Mouse (Mus musculus): ENCODE results near the gene Abhd6.

Gene Abhd6

DNA sequence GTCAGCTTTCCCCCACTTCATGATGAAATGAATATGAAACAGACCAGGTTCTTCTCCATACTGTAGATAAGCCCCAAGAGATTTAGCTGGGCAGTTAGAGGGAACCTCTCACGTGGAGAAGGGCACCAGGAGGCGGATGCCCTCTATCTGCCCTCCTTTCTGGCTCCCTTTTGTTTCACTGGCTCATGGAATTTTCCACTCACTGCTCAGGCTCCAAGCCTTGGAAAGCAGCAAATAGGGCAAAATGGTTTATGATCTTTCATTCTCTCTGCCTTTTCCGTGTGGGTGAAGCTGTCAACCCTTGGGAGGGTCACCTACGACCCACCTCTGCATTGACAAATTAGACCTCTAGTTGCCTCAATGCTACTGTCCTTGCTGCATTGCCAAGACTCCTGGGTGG, 27.8 kb downstream of the Abhd6 start:
- no peak for DNase-seq (ENCODE audit: low spot score in 2 of 2)

DNA sequence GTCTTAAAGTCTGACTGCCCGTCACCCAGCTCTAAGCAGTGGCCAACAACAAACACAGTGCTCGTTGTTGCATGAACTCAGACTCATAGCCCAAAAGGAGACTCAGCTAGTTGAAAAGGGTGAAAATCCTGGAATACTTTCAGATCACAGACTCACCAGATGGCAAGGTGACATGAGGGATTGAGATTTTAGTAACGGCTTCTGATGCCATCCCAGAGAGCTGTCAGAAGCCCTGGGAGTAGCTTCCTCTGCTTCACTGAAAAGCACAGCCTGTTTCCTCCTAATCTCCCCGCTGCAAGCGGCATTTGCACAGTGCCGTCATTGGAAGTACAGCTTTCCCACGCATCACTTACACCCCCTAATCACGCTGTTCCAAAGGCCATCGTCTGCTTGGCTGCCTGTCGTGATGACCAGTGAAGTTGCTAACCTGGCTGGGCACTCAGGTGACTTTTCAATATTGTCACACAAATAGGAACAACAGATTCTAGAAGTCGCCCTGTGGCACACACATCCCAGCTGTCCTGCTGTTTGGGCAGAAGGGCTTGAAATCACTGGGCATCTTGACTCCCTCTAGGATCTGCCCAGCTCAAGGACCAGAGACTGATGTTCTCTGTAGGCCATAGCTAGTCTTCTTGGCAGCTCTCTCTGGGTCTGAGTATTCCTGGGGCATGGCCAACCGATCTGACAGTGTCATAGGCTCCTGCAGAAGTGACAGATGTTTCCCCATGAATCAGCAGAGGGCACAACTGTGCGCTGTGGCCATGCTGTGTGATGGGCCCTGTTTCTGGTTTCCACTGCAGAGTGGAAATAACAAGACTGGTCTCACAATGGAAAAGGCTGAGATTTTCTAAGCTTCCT, 29.6 kb downstream of the Abhd6 start:
- no peak for DNase-seq (ENCODE audit: low spot score in 2 of 2)

DNA sequence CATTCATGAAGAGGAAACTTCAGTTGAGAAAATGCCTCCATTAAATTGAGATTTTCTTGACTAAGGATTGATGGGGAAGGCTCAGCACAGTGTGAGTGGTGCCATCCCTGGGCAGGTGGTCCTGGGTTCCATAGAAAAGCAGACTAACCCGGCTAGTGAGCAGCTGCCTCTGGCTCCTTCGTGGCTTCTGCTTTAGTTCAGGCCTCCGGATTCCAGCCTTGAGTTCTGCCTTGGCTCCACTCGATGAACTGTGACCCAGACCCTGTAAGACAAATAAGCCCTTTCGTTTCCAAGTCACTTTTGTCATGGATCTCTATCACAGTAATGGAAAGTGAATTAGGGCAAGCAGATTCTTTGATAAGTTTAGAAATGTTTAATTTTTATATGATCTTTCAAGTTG, 31.9 kb downstream of the Abhd6 start:
- DNase-seq (ENCODE audit: low spot score in 2 of 2), result no peak

DNA sequence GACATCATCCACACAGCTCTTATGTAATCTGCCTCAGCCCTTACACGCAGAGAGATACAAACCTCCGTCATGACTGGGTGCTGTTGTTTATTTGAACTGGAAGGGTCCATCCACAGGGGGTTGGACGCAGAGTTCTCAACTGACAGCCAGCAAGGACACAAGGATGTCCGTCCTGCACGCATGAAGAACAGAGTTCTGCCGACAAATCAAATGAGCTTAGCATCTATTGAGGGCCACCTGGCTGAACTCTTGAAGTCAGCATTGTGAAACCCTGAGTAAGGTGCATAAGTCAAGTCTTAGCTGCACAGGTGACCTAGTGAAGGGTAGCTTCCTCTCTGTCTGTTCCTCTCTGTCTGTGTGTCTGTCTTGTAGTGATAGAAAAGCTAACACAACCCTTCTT, 33.2 kb downstream of the Abhd6 start:
- no peak for DNase-seq (ENCODE audit: low spot score in 2 of 2)

DNA sequence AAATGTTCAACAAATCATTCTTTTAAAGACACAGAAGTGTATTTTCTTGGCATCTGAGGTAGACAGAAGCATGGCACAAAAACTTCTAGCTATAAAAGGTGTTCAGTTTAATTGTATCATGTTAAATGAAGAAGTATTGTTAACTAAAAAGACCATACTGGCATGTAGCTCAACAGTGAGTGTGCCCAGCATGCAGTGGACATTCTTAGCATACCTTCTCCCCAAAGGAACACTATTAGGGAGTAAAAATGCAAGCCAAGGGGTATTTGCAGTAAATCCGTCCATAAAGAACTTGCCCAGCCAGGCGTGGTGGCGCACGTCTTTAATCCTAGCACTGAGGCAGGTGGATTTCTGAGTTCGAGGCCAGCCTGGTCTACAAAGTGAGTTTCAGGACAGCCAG, 33.7 kb downstream of the Abhd6 start:
- no peak for DNase-seq (ENCODE audit: low spot score in 2 of 2)

DNA sequence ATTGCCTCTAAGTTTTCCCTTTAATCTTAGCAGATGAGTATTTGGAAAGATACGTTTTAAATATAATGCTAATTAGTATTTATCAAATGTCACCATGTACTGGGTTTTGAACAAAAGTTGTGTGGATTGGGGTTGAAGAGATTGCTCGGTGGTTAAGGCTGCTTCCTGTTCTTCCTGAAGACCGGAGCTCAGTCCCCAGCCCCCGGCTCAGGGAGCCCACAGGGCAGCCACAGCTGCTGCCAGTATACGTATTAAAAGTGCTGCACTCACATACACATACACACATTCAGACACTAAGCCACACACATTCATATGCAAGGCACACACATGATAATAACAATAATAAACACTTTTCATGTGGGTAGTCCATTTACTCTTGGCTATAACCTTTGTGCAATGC, 35.4 kb downstream of the Abhd6 start:
- DNase-seq (ENCODE audit: low spot score in 2 of 2), result no peak

DNA sequence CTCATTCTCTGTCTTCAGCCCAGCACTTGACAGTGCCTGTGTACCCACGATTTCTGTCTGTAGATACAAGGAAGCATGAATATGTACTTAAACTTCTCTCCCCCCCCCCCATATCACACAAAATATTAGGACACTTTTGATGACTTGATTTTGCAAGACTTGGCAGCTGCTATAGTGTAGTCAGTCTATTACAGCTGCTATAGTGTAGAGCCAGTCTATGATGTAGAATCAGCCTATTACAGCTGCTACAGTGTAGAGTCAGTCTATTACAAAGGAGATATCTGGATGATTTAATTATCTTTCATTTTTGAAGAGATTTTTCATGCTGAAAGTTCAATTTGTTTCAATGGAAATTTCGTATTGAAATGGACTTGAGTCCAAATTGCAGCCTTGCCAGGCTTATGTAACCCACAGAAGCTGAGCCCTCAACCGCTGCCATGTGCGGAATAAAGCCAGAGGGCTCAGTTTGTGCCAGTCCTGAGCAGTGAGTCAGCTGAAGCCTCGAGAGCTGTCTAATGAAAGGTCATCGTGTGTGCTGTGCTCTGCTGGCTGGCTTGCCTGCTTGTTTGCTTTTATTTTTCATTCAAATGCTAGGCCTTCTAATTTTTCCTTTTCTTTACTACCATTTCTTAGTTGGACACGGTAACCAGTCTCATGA, 36.2 kb downstream of the Abhd6 start:
- no peak for DNase-seq (ENCODE audit: low spot score in 2 of 2)

DNA sequence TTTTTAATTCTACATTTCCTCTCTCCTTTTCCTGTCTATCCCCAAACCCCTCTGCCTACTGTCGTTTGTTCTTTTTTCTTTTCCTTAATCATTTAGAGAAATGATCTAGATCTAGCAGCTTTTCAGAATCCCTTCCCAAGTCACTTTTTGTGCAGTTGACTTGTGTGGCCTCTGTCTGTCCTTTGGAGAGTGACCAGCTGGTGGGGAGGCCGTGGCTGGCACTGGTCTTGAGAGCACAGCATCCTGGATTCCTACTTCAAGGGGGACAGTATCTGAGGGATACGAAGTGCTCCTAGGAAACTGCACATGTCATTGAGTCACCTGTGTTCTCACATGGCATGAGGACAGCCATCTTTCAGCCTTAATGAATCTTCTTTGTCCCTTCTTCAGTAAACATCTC, 37.5 kb downstream of the Abhd6 start:
- no peak for DNase-seq (ENCODE audit: low spot score in 2 of 2)

DNA sequence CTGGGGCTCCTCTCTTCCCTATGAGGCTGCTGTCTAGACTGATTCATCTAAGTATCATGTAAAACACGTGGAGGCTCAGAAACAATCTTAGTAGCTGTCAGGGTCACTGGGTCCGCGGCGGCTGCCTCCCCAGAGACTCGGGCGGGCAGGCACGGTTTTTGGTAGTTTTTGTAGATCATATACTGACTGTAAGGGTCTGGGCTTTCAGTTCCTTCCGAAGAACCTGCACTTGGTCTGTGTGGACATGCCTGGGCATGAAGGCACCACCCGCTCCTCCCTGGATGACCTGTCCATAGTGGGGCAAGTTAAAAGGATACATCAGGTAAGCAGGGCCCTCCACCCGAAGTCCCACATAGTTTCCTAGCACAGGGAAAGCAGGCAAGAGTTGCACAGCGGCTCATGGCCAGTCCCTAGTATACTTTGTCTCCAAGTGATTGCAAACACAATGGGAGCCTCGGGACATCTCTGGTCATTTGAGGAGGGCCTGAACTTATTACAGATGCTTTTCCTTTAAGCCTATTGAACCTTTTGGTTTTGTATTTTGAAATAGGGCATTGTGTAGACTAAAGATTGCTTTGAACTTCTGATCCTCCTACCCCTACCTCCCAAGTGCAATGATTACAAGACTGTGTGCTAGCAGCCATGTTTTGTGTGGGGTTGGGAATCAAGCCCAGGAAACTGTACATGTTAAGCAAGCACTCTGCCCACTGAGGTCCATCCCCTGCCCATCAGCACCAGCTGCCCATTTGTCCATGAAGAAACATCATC, 38.4 kb downstream of the Abhd6 start:
- DNase-seq (ENCODE audit: low spot score in 2 of 2), result no peak

DNA sequence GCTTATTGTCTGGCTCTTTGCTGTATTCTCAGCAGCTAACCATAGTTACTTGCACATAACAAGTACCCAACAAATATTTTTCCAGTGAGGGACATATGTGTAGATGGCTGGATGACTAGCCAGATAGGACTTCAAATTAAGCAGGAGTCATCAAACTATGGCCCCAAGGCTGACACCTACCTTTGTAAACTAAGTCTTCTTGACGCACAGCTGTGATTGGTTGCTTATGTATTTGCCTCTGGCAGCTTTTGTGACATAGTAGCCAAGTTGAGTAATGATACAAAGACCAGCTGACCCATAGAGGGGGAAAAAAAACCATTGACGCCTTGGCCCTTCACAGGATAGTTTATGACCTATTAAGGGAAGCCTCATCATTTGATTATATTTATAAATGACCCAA, 39.4 kb downstream of the Abhd6 start:
- DNase-seq (ENCODE audit: low spot score in 2 of 2), result no peak

DNA sequence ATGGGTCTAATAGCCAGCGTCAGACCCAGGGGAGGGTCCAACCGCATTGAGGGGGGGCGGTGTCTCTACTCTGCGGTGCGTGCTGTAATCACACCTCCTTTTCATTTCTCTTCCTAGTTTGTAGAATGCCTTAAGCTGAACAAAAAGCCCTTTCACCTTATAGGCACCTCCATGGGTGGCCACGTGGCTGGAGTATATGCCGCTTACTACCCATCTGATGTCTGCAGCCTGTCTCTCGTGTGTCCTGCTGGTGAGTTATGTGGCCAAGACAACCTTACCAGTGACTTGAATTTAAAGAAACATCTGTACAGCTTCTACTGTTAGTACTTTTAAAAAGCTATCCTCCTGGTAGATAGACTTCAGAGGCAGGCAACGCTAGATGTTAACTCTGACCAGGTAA, 39.9 kb downstream of the Abhd6 start:
- DNase-seq (ENCODE audit: low spot score in 2 of 2), result no peak

DNA sequence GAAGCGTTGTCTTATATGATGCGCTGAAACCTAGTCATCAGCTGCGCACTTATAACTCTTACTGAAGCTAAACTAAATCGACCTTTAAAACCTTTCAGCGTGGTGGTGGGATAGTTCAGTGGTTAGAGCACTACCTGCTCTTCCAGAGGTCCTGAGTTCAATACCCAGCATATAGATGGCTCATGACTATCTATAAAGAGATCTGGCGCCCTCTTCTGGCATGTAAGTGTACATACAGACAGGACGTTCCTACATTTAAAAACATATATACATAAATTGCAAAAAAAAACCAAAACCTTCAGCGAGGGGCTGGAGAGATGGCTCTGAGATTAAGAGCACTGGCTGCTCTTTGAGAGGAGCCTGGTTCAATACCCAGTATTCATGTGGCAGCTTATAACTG, 41.6 kb downstream of the Abhd6 start:
- peak in 1 of 2 experiments; percentile 15 for DNase-seq (ENCODE audit: low spot score in 2 of 2)

DNA sequence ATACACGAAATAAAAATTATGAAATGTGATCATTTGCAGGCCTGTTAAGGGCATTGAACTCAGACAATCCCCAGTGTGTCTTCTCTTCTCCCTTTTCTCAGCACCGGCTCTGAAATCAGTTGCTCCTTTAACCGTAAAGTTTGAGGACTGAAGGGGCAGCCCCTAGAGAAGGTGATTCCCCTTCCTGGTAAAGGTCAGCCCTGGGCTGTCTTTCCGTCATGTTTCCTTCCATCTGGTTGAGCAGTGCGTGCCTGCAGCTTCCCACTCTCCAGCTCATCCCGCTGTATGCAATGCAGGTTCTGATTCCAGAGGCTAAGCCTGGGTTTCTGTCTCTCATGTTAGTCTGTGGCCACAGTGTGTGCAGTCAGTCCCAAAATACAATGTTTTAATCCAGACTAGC, 42.1 kb downstream of the Abhd6 start:
- DNase-seq (ENCODE audit: low spot score in 2 of 2), result peak in 1 of 2 experiments; percentile 15

DNA sequence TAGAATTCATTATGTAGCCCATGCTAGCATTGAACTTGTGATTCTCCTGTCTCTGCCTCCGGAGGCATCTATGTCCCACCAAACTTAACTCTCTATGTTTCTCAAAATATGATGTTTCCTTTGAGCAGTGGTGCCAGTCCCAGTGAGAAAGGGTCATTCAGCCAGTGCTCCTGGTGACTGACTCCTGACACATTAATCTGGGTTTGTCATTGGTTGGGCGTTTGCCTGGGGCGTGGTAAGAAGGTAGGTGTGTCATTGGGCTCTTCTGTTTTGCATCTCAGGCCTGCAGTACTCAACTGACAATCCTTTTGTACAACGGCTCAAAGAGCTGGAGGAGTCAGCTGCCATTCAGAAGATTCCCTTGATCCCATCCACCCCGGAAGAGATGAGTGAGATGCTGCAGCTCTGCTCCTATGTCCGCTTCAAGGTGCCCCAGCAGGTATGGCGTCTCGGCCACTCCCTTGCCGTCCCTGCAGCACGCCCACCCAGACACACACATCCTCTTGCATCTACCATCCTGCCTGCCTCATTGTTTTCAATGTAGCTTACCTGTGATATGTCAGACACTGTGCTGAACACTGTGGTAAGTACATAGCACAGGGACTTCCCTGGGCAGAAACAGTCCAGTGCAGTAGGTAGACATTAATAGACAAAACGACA, 42.6 kb downstream of the Abhd6 start:
- DNase-seq (ENCODE audit: low spot score in 2 of 2), result no peak

DNA sequence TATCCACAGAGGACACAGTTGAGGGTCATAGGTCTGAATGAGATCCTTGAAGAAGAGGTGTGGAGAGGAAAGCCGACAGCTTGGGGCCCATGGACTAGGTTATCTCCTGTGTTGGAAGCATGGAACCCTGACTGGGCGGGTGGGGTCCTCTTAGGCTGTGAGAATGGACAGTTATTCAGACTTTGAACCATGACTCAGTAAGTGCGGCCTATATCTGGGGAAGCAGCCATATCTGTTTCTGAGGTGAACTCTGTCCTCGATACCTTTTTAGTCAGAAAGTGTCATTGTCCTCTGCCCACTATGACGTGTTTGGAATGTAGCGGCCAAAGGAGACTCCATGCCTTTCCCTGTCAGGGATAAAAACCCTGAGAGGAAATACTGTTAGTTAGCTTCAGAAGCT, 44.1 kb downstream of the Abhd6 start:
- no peak for DNase-seq (ENCODE audit: low spot score in 2 of 2)

DNA sequence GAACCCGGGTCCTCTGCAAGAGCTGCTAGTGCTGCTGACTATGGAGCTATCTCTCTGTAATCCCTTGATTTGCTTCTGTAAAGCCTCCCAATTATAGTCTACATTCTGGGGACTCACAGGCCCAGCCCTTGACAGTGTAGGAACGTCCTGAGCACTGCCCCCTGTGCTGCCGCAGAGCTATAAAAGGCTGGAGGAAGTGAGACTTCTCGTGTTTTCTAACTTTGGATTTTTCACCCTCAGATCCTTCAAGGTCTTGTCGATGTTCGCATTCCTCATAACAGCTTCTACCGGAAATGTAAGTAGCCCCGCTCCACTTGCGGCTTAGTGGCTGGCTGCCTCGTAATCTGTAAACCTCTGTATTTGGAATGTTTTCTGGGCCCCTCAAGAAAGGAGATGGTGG, 46.6 kb downstream of the Abhd6 start:
- peak in 1 of 2 experiments; percentile 11 for DNase-seq (ENCODE audit: low spot score in 2 of 2)

DNA sequence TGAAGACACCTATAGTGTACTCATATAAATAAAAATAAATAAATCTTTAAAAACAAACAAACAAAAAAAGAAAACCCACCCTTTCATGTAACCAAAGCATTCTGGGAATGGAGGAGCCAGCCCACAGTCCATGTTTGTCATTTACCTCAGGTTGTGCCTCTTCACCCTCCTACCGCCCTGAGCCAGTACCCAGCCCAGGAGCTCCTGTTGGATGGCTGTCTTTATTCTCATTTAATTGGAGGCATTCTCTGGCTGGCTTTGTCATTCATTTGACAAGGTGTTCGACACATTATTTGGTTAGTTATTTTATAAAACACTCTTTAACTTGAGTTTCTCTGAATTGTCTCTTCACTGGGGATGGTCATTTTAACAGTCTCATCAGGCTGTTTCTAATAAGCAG, 49.2 kb downstream of the Abhd6 start:
- DNase-seq (ENCODE audit: low spot score in 2 of 2), result no peak

DNA sequence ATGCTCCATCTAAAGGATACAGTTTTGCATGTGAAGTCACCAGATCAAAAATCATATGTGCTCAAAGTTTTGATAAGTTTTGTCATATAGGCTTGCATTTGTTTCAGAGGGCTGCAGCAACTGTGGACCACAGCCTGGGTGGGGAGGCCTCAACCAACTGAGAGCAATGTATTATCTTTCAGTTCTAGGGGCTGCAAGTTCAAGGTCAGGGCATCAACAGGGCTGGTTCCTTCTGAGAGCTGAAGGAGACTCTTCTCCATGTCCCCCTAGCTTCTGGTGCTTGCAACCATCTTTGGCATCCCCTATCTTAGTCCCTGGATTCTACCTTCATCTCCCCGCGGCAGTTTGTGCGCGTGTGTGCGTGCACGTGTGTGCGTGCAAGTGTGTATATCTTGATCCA, 50.0 kb downstream of the Abhd6 start:
- DNase-seq (ENCODE audit: low spot score in 2 of 2), result no peak

DNA sequence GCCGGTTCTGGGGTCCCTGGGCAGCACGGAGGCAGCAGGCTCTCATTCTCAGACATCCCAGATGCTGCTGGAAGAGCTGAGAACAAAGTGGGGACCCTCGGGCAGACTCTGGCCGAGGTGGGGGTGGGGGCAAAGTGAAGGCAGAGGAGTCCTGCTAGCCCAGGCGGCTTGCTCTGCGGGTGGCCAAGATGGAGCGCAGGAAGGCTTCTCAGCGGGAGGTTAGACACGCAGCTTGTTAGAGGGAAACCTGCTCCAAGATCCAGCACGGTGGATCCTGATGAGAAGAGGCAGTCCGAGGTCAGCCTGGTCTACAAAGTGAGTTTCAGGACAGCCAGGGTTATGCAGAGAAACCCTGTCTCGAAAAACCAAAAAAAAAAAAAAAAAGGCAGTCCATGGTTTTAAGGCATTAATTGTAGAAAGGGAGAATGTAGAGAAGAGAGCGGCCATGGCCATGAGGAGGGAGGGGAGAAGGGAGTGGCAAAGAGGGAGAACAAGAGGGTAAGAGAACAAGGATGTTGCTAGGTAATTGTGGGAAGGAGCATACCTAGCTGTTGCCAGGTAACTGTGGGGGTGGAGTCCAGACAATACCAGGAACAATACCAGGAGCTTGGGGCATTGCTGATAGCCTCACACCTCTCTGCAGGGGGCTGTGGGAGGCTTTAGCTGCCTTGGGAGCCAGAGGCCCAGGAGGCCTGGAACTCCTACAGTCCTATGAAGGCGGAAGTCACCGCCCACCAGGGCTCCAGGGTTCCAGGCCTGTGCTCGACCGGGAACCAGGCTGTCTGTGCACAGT, 51.8 kb downstream of the Abhd6 start:
- no peak for DNase-seq (ENCODE audit: low spot score in 2 of 2)

DNA sequence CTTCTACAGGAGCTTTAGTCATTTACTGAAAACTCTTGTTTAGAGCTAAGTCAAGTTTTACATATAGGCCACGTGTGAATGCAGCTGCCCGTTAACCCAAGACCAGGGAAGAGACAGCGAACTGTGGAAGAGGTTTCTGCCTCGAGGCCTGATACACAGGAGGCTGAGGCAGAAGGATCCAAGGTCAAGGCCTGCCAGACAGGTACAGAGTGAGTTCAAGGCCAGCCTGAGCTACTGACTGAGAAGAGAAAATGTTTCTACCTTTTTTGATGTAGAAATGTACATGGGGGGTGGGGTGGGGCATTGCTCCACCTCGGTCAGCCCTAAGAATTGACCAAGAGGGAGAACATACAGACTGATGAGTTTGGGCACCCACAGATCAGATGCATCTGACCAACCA, 53.4 kb downstream of the Abhd6 start:
- DNase-seq (ENCODE audit: low spot score in 2 of 2), result no peak

DNA sequence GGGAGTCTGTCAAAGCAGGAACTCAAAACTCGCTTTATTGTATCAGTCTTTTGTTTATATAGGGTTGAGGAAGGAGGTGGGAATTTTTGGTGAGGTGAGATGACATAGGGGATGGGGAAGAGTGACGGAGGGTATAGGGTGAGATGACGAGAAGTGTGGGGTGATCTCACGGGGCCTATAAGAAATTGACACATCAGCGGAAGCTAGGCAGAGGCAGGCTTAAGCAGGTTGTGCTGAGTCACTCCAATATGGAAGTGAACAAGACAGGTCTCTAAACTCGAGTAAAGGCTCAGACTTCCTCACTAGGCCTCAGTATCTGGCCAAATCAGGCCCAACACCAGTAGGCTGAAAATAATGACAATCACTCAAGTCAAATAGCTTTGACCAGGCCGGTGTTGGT, 57.2 kb downstream of the Abhd6 start:
- DNase-seq (ENCODE audit: low spot score in 2 of 2), result no peak
